Mouse (Mus musculus) CH12.LX (cell line): ENCODE measurements around the gene Usp30.

Experiments
- CTCF ChIP-seq, 2 experiments: IDR thresholded peaks in 1 of 2; conservative IDR thresholded peaks in 1 of 2; 2 replicates each; pipeline ENCODE4 v1.5.1; 2011 to 2012; ENCODE audit warnings: low read depth in 2 of 2, low read length in 2 of 2, improper control_type of control experiment in 1 of 2, inconsistent platforms in 1 of 2, mild to moderate bottlenecking in 1 of 2, moderate library complexity in 1 of 2
- USF1 ChIP-seq: IDR thresholded peaks from 2 replicates; pipeline ENCODE4 v1.6.1; 2014; ENCODE audit warnings: low read depth, mild to moderate bottlenecking, inconsistent platforms, low read length, improper control_type of control experiment

DNA sequence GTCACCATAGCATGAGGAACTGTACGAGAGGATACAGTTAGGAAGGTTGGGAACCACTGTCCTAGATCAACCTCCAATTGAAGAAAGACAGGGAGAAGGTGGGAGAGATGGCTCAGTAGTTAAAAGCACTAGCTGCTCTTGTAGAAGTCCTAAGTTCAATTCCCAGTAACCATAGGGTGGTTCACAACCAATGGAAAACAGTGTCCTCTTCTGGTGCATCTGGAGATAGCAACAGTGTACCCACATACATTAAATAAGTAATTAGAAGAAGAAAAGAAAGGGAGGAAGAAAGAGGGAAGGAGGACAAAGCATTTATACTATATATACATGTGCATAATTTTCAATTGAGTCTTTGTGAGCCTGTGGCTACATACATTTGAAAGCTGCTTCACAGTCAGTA lies 20.1 kb upstream of the Usp30 start:
- TF ChIP-seq CTCF (conservative IDR thresholded peaks at IDR 0.05 in 1 of 2, IDR thresholded peaks at IDR 0.05 in 1 of 2; ENCODE audit: low read depth in 2 of 2, low read length in 2 of 2) (peak; percentile 78 to 95; a peak in 3 of 4 replicates), USF1 (no peak)
